In genomic region chr17:83312244-83312918, GRCm38 (mm10) we compare ENCODE assay signal across 9 mouse cellular contexts. TPM values are rescaled to one million over a fixed set of nuclear protein-coding genes. Genes with fewer than 3 reads are reported as not detected.
DNase-seq lines count a peak whose midpoint lies in the region; ATAC-seq lines count a peak whose summit lies in the region.
"Had no signal": no experiment of that assay in that cellular context is flagged by ENCODE, and none has a peak within 500 bp of the region (broad histone marks: within the 10 kb centered on the region; RNA-seq: fewer than 3 reads in every experiment).

No protein-coding gene starts in this region.

- peak overlapping the region; percentile 20; the same call in 1 of the 2 replicates for H3K4me2 ChIP-seq in liver, embryonic 15.5 days
- H3K4me2 ChIP-seq in stomach, embryonic 16.5 days (ENCODE audit: low read depth, low read length): peak overlapping the region; percentile 47

- no peak for ATAC-seq in liver, embryonic 15.5 days (ENCODE audit: insufficient read depth)
- peak; percentile 59 for ATAC-seq in stomach, embryonic 16.5 days (ENCODE audit: insufficient read depth, low FRiP score)

- H3K9ac ChIP-seq in liver, embryonic 15.5 days: no peak overlapping the region
- H3K9ac ChIP-seq in stomach, embryonic 16.5 days (ENCODE audit: low read length): peak overlapping the region; percentile 54; the same call in 1 of the 2 replicates

- H3K9me3 ChIP-seq in liver, embryonic 15.5 days (replicated peaks): no peaks in the 10 kb centered on the region
- no peaks in the 10 kb centered on the region for H3K9me3 ChIP-seq in stomach, embryonic 16.5 days (replicated peaks; ENCODE audit: control insufficient read depth, low read length)

- H3K27ac ChIP-seq in liver, embryonic 15.5 days (replicated peaks): no peak overlapping the region
- peak overlapping the region; percentile 88 for H3K27ac ChIP-seq in stomach, embryonic 16.5 days (ENCODE audit: low read length)

- peaks cover 19% of the 10 kb centered on the region for H3K27me3 ChIP-seq in liver, embryonic 15.5 days
- no peaks in the 10 kb centered on the region for H3K27me3 ChIP-seq in stomach, embryonic 16.5 days (ENCODE audit: control insufficient read depth, insufficient read depth, low read length)
- H3K27me3 ChIP-seq: CH12.LX had no signal

- 2% methylated on average over 15 of the region's 15 CpGs for WGBS in liver, embryonic 15.5 days (ENCODE audit: insufficient replicate concordance)
- WGBS in stomach, embryonic 16.5 days: 3% methylated on average over 15 of the region's 15 CpGs

- peaks cover 21% of the 10 kb centered on the region for H3K4me1 ChIP-seq in liver, embryonic 15.5 days (replicated peaks)
- peaks cover 31% of the 10 kb centered on the region for H3K4me1 ChIP-seq in stomach, embryonic 16.5 days (ENCODE audit: control insufficient read depth, insufficient read depth, low read length)

- no peak overlapping the region for H3K4me3 ChIP-seq in liver, embryonic 15.5 days (replicated peaks)
- H3K4me3 ChIP-seq in stomach, embryonic 16.5 days (replicated peaks; ENCODE audit: low read length): peak overlapping the region; percentile 16; the same call in 1 of the 2 replicates

- DNase-seq in cerebellum, adult 9-11 months: peak; percentile 3
- no peak for DNase-seq in cerebellum, postnatal 36 days
- DNase-seq in embryo, embryonic 10.5 days (ENCODE audit: low spot score): peak; percentile 60
- DNase-seq in heart, adult 11 months: peak; percentile 97
- DNase-seq in kidney, adult 11 months: peak; percentile 44
- DNase-seq in natural killer cell, adult 2 months (ENCODE audit: low spot score in 2 of 2): peak; percentile 84 to 88

- H3K36me3 ChIP-seq in liver, embryonic 15.5 days (replicated peaks): no peaks in the 10 kb centered on the region
- H3K36me3 ChIP-seq in stomach, embryonic 16.5 days (ENCODE audit: control insufficient read depth, insufficient read depth, low read length): no peaks in the 10 kb centered on the region

RNA-seq across cellular contexts. Expression of gene Eml4, which starts 38.4 kb away (rescaled TPM):
- polyA plus RNA-seq in liver, embryonic 15.5 days (2015; fragmentation: Nextera tagmentation; extraction: Ambion mirVana): 4.4 and 5.8 TPM in 2 replicates
- polyA plus RNA-seq in stomach, embryonic 16.5 days (2015; fragmentation: Nextera tagmentation; extraction: Ambion mirVana): 21.4 and 24.2 TPM in 2 replicates

Comparison
In these comparisons a context has a peak if more than half of its experiments do, and no peak if none do; other contexts are left out.
1. DNase-seq: peak in cerebellum, adult 9-11 months (single experiment), embryo, embryonic 10.5 days (single experiment), heart, adult 11 months (single experiment), kidney, adult 11 months (single experiment) and natural killer cell, adult 2 months (2 of 2); none in cerebellum, postnatal 36 days (0 of 2).